Mouse (Mus musculus): Measurements from ENCODE around the gene Dnajb1.

The Dnajb1 gene

DNA sequence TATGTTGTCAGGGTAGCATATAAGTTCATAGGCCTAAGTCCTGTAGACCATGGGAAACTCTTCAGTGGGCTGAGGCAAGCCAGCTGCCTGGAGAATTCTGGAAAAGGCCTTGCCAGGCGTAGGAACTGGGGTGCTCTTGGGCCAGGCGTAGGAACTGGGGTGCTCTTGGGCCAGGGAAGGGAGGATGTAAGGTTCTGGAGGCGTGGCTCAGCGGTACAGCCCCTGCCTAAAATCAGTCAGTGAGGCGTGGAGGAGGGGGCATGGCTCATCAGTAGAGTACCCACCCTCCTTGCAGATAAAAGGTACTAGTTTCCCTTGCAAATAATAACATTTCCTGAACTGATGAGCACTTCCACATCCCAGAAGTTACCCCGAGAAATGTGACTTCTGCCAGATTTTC is 46.7 kb downstream of the Dnajb1 start:
- DNase-seq (ENCODE audit: low read depth, low spot score): no peak

DNA sequence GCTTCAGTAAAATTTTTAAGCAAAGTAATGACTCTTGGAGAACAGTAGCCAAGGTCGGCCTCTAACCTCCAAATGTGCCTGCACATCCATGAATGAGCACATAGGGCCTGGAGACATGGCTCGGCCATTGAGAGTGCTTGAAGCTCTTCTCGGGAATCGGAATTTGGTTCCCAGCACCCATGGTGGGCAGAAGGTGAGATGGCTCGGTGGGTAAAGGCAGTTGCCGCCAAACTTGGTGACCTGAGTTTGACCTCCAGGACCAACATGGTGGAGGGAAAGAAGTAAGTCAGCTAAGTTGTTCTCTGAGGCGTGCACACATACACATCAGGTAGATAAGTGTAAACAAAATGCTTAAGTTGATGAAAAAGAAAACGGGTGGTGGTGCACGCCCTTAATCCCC is 48.0 kb downstream of the Dnajb1 start:
- DNase-seq (ENCODE audit: low read depth, low spot score): no peak

DNA sequence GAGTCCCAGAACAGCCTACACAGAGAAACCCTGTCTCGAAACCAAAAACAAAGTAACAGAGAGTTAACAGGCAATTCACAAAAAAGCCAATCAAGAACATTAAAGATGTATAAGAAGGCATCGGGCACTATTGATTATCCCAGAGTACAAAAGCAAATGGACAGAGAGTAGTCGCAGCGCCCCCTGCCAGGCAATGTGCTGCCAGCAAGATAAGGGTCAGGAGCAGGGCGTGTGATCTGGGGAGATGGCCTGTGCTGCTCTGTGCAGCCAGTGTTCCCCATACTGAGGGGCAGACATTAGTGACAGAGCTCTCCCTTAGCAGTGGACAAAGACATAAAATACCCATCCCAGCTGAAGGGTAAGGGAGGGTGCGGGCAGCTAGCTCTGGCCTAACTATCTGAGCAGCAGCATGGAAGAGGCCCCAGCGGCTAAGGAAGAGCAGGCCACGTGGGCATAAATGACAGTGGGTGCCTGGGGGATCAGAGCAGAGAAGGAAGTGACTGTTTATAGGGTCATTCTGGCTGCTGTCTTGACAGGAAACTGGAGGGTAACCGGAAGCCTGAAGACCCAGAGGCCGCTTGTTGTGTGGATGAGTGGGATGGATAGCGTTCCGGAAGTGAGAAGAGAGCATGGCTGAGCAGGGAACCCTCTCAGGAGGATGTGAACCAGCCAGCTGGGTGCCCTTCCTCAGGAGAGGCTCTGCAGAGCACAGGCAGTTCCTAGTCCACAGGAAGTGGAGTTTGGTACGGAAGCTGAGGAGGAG is 48.7 kb downstream of the Dnajb1 start:
- no peak for DNase-seq (ENCODE audit: low read depth, low spot score)

DNA sequence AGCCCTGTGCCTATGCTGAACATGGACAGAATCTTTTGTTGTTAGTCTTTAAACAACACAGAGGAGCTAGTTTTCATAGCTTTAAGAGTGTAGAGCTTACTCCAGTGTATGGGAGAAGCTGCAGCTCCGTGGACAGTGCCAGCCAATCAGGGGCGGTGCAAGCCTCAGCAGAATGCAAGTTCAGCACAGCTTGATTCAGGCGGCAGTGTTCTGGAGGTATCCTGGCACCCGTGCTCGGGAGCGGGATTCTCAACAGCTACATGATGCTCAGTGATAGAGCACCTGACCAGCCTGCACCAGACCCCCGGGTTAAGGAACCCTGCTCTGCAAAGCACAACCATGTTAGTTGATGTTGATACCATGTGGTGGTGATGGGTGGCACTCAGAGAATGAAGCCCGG is 52.6 kb downstream of the Dnajb1 start:
- DNase-seq (ENCODE audit: low read depth, low spot score): no peak

DNA sequence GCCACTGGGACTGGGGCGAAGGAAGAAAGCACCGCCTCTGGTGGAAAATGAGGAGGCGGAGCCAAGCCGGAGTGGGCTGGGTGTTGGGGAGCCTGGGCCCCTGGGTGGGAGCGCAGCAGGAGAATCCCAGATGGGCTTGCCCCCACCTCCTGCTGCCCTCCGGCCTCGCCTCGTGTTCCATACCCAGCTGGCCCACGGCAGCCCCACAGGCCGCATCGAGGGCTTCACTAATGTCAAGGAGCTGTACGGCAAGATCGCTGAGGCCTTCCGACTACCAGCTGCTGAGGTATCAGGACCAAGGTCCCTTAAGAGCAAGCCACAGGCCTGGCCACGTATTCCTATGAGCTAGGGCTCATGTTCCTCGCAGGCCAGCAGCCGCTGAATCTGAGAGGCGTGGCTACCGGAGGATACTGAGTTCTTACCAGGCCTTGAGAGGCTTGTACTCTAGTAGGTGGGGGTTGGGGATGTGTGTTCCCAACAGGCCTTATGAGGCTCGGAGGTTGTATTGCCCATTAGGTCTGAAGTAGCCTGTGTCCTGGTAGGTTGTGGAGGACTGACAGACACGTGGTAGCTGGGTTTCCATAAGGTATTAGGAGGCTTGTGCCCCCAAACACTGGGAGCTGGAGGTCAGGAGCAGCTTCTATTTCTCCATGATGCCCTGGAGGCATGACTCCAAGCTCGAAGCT is 53.1 kb downstream of the Dnajb1 start:
- DNase-seq (ENCODE audit: low read depth, low spot score): no peak

Data from embryo, embryonic 11.5 days (tissue).